Mouse (Mus musculus): ENCODE data around the gene Fam114a2.

The Fam114a2 gene

DNA sequence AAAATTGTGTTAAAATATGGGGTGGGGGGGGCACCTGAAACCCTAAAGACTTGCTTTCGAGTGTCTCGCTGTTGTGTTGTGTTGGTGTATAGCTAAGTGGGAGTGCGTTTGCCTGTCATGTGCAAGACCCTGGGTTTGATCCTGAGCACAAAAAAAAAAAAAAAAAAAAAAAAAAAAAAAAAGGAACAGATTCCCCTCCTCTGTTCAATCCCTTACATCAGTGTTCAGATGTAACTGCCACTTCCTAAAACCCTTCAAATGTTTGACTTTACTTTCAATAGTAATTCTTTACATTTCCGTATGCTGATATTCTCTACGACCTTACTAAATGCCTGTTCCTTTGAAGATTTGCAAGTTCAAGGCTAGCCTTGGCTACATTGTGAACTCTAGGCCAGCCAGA lies 887 bp upstream of the Fam114a2 start:
- no peak for DNase-seq (ENCODE audit: low read depth, low spot score)

DNA sequence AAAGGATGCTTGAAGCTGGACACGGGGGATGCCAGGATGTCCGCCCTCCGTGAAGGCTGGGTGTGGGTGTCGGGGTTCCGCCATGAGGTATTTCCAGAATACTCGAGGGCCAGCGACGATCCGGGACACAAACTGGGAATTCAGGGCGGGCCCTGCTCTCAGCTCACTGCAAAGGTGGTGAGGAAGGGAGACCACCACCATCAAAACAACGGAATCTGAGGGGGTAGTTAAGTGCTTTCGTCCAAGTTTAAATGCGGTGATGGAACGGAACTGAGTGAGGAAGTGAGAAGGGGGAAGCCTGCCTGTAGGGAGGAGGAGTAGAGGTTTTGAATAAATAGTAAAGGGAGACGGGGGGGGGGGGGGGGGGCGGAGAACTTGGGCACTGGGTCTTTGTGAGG lies 333 bp upstream of the Fam114a2 start:
- DNase-seq (ENCODE audit: low read depth, low spot score) = no peak

DNA sequence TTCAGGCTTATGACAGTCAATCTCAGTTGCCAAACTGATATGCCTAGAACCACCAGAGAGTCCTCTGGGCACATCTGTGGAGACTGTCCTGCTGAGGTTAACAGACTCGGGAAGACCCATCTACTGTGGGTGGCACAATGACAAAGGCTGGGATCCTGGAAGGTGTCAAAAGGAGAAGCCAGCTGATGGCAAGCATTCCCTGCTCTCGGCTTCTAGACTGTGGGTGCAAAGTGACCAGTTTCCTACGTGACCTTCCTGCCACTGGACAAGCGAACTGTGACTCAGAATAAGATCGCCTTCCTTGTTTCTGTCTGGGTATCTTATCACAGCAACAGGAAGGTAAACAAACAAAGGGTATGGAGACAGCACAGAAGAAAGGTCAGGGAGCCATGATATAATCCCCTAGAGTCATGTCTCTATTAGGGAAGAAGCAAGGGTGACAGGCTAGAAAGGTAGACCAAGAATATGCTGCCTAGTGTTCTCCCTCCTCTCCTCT lies 1.4 kb downstream of the Fam114a2 start:
- no peak for DNase-seq (ENCODE audit: low read depth, low spot score)

GRCm38 (mm10) chr11:57515218-57515617 lies 3.2 kb downstream of the Fam114a2 start:
- DNase-seq (ENCODE audit: low read depth, low spot score) = no peak

- peak; percentile 52 for DNase-seq (ENCODE audit: low read depth, low spot score)
Observed at GRCm38 (mm10) chr11:57506899-57507298, 11.5 kb downstream of the Fam114a2 start.

DNA sequence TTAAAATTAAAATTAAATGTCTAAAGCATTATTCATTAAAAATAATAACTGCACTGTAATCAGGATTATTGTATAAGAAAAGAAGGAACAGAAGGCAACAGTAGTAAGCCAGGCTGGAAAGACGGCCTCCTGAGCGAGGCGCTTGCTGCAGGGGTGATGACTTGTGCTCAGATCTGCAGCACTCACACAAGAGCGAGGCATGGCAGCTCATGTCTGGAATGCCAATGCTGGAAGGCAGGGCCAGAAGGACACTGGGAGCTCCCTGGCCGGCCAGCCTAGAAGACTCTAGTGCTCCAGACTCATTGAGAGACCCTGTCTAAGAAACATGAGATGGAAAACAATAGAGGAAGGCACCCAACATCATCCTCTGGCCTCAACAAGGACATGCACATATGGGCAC lies 15.3 kb downstream of the Fam114a2 start:
- DNase-seq (ENCODE audit: low read depth, low spot score) = no peak

DNA sequence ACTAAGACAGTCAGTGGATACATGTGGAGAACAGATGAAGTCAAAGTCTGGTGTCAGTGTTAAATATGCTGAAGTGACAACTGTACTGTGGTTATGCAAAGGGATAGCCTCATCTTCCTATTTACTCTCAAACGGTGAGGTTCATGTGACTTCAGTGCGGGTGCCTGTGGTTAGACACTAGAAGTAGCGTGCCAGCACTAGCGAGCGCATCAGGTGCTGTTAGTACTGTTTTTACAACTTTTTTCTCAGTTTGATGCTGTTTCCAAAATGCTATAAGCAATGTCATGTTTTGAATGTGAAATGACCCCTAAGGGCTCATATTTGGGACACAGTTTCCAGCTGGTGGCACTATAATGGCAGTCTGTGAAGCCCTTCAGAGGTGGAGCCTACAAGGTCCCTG lies 20.2 kb downstream of the Fam114a2 start:
- DNase-seq (ENCODE audit: low read depth, low spot score) = no peak

- no peak for DNase-seq (ENCODE audit: low read depth, low spot score)
Observed at GRCm38 (mm10) chr11:57497701-57498100, 20.7 kb downstream of the Fam114a2 start.

DNA sequence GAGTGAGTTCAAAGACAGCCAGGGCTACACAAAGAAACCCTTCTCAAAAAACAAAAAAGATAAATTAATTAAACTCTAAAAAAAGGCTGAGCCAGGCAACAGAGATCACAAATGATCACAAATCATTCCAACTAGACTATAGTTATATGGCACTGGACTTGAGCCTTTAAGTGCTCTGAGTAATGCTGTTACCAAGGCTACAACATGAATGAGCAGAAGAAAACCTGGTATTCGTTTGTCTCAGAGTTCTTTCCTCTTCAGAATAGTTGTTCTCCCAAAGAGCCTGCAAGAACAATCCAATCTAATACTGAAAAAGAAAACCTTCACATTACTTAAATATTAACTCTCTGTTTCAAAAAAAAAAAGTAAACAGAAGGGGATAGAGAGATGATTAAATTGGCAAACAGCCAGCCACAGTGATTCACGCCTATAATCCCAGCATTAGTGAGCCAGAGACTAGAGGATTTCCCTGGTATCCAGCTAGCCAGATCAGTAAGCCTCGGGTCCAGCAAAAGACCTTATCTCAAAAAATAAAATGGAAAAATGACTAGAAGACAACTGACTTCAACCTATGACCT lies 21.9 kb downstream of the Fam114a2 start:
- no peak for DNase-seq (ENCODE audit: low read depth, low spot score)

DNA sequence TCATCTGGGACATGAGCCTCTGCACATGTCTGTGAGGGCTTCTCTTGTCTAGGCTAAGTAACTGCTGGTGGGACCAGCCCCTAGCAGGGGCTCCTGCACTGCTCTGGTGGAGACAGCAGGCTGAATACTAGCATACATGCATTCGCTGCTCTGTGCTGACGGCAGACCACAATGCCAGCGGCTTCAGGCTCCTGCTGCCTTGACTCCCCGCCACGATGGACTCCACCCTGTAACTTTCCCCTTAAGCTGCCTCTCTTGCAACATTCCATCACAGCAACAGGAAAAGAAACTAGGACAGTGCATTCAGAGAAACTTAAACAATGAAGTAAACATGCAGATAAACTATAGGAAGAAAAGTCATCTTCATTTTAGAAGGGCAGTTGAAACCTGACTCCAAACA lies 30.0 kb downstream of the Fam114a2 start:
- no peak for DNase-seq (ENCODE audit: low read depth, low spot score)

- no peak for DNase-seq (ENCODE audit: low read depth, low spot score)
Observed at GRCm38 (mm10) chr11:57478077-57478476, 40.3 kb downstream of the Fam114a2 start.

DNA sequence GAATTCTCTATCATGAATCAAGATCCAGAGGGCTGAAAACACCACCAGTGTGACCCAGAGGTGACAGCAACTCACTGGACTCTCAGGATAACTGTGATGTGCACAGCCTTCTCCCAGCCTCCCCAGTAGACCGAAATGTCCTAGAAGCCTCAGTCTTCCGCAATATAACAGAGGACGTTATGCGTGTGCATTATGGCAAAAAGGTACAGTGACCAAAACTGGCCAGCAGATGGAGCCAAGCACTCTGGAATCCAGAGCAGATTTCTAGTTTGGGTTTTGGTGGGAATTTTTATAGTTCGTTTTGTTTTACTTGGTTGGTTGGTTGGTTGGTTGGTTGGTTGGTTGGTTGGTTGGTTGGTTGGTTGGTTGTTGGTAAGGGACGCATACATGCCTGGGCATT lies 43.3 kb downstream of the Fam114a2 start:
- DNase-seq (ENCODE audit: low read depth, low spot score) = peak; percentile 64

- peak; percentile 83 for DNase-seq (ENCODE audit: low read depth, low spot score)
Observed at GRCm38 (mm10) chr11:57474296-57474941, 44.0 kb downstream of the Fam114a2 start.

GRCm38 (mm10) chr11:57470979-57471378 lies 47.4 kb downstream of the Fam114a2 start:
- peak; percentile 63 for DNase-seq (ENCODE audit: low read depth, low spot score)

DNA sequence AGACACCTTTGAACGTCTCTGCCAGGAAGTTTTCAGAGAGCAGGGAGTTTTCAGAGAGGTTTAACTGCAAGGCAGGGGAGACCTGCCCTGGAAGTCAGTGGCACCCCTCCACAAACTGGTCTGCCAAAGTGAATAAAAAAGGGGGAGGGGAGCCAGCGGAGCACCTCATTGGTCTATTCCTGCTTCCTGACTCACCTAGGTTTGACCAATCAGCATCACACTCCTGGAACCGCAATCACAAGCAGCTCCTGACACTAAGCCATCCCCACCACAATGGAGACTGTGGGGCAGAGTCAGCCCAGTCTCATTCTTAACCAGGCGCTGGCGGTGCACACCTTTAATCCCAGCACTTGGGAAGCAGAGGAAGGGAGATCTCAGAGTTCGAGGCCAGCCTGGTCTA lies 48.4 kb downstream of the Fam114a2 start:
- no peak for DNase-seq (ENCODE audit: low read depth, low spot score)

DNA sequence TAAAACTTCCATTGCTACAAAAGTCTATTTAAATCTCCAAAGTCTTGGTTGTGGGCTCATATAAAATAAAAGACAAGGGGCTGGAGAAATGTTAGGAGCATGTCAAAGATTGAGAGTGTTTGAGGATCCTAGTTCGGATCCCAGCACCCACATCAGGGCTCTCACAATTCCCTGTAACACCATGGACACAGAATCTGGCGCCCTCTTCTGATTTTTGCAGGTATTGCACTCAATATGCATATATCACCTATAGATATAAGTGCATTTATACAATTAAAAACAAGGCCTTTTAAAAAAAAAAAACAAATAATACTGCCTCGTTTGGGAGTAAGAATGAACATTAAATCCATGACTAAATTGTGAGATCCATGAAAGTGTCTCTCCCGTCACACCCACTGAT lies 49.7 kb downstream of the Fam114a2 start:
- DNase-seq (ENCODE audit: low read depth, low spot score) = no peak

DNA sequence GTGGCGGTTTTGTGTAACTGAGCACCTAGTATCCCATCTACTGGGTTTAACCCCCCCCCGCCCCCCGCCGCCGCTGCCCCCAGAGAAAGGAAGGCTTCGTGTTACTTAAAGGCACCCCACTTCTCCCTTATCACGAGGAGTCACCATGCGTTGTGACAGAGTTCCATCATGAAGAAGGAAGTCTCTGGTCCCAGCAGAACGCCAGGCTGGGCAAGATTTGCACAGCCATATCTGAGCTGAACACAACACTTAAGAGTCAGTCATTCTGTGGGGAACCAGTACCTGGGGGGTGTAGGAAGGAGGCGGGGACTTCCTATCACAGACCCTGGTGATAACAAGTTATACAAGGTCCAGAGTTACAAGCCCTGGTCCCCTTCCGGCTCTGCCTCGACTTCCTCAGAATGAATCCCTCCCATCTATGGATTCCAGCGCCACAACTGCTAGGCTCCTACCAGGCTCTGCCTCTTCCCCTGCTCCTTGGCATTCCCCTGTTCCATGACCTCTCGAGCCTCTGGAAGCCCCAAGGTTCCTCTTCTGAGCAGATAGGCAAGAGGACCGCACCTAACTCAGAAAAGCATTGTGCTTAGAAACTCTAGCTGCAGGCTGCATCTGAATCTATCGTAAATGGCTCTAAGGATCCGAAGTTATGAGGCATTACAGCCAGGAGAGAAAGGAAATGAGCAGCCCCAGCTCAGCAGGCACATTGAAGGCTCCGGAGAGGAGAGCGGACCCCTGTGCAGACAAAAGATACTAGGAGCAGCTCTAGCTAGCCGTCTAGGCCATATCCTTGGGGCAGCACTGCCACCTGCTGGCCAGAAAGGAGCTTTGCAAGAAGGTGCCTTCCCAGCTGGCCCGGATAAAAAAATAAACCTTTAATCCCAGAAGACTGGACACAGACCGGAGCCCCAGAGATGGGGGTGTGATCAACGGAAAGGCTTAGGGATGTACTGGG lies 51.0 kb downstream of the Fam114a2 start:
- peak; percentile 72 for DNase-seq (ENCODE audit: low read depth, low spot score)

DNA sequence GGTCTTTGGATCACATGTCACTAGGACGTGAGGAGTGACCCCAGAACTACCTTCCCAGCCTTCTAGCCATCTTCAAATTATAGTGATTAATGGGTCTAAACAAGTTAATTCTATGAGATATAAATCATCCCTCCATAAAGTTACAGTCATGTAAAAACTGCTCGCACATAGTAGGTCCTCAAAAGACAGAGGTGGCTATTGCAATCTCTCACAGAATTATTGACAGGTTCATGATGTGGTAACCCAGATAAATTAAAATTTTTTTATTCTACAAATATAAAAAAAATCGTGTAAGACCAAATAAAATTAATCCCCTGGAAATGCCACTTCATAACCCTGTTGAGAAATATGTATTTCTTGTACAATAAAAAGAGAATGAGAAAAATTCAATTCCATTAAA lies 52.6 kb downstream of the Fam114a2 start:
- DNase-seq (ENCODE audit: low read depth, low spot score) = no peak

DNA sequence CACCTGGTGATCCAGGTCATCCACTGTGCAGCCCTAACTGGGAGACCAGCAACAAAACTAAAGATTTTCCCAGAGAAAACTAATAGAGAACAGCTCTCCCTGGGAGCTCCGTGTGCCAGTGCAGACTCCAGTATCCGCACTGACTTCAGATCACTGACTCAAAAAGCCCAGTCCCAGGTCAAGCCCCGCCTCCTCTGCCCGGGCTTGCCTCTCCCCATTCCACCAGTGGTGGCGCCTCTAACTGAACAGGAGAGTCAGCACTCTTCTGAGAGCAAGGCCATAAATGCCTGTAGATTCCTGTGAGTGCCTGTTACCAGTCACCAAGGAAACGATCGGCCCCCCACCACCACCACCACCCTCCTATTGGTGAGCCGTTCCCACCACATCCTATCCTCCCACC lies 53.4 kb downstream of the Fam114a2 start:
- DNase-seq (ENCODE audit: low read depth, low spot score) = no peak

DNA sequence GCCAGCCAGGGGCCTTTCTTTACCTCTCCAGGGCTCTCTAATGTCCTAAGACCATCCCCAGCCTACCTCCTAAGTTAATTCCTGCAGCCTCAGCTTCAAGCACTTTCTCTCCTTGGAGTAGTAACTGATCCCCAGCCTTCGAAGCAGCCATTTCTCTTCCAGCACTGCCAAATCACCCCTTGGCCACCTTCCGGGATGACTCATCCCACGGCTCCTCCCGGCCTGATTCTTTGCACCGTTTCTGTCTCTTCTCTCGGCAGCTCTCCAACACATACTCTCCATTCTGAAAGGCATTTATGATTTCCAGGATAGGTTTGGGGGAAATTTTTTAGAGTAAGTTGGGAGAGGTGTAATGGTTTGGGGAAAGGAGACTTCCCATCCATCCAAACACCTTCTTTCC lies 58.7 kb downstream of the Fam114a2 start:
- DNase-seq (ENCODE audit: low read depth, low spot score) = peak; percentile 78

DNA sequence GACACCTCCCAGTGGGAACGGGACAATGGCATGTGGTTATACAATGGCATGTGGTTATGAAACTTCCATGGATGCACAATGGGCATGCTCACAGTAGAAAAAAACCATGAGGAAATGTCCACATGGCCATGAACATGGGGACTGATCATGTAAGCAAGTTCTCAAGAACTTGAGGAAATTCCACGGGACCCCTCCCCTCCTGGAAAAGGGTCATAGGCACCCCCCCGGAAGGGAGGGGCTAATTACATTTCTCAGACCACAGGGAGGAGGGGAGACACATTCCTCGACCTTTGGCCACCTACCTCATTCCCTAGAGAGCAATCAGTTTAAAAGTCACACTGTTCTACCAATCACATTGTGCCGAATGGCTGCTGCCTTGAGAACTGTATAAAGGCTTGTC lies 64.0 kb downstream of the Fam114a2 start:
- no peak for DNase-seq (ENCODE audit: low read depth, low spot score)

DNA sequence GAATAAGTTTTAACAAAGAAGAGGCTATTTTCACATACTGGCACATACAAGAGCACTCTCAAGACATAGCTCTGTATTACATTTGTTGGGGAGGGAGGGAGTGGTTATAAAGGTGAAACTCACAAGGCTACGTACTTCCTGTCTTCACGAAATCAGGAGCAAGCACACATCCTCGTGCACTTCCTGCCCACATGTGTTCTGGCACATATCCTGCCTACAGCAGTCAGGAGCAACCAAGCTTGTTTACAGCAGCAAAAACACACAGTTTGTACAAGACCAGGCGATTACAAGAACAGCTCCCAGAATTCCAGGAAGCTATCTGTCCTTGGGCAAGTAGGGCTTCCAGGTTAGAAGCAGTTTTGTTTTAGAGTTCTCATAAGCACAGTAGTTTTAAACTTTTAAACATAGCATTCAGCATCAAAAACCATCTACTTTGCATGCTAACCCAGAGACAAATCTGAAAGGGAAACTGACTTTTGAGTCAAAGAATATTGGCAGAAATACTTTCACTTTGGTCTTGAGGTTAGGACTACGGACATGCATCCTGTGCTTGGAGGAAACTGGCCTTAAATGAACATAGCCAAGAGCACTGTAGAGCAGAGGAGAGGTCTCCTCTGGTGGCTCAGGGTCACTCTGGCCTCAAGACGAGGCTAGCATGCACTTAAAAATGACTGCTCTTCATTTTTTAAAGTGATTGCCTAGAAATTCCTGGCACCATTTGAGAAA lies 73.0 kb downstream of the Fam114a2 start:
- DNase-seq (ENCODE audit: low read depth, low spot score) = no peak
